Mouse (Mus musculus) cerebellum, adult 2 months (tissue): ENCODE measurements around the gene Ssrp1. TPM values are rescaled to one million over a fixed set of nuclear protein-coding genes. Genes with fewer than 3 reads are reported as not detected.

ENCODE experiments used
- DNase-seq, 2 experiments: peaks; one replicate each; pipeline ENCODE4 v3.0.0; 2021
- H3K27ac ChIP-seq: fragments of 200-500 bp; 2 replicates; pipeline ENCODE4 v1.5.1; 2012; ENCODE audit warnings: low read length, control low read depth, inconsistent platforms; ENCODE audit not compliant: insufficient read depth
- H3K27me3 ChIP-seq: fragments of 200-500 bp; 2 replicates; pipeline ENCODE4 v1.6.1; 2012; ENCODE audit warnings: inconsistent platforms, mild to moderate bottlenecking, low read length, moderate library complexity; ENCODE audit not compliant: control insufficient read depth, insufficient read depth
- H3K4me1 ChIP-seq: fragments of 200-500 bp; 2 replicates; pipeline ENCODE4 v1.6.1; 2011; ENCODE audit warnings: low read length; ENCODE audit not compliant: control insufficient read depth, insufficient read depth
- H3K4me3 ChIP-seq: fragments of 200-500 bp; replicated peaks from 2 replicates; pipeline ENCODE3; 2011; ENCODE audit warnings: mild to moderate bottlenecking, low read depth, low read length, control low read depth; ENCODE audit not compliant: insufficient read depth
- CTCF ChIP-seq: fragments of 200-500 bp; IDR thresholded peaks from 2 replicates; pipeline ENCODE4 v1.5.1; 2011; ENCODE audit warnings: low read depth, mild to moderate bottlenecking, control low read depth, low read length, moderate library complexity, borderline replicate concordance; ENCODE audit not compliant: insufficient read depth
- POLR2A ChIP-seq: fragments of 200-500 bp; IDR thresholded peaks from 2 replicates; pipeline ENCODE4 v1.6.1; 2011; ENCODE audit warnings: low read length, control low read depth, borderline replicate concordance; ENCODE audit not compliant: insufficient read depth
- WGBS: fragments of 180-500 bp; shearing (Covaris S2); methylation state at CpG from one replicate; pipeline ENCODE4 v1.1.7; 2018; 5-methylcytosine and 5-hydroxymethylcytosine counted together
- polyA plus RNA-seq: library from polyadenylated mRNA; depleted of rRNA; stranded (reverse); fragments of >200 nt; gene quantifications from 2 replicates; pipeline ENCODE4 v1.2.3, GENCODE M21; 2012

The Ssrp1 gene
- polyA plus RNA-seq, 1 experiment: 117 TPM

DNA sequence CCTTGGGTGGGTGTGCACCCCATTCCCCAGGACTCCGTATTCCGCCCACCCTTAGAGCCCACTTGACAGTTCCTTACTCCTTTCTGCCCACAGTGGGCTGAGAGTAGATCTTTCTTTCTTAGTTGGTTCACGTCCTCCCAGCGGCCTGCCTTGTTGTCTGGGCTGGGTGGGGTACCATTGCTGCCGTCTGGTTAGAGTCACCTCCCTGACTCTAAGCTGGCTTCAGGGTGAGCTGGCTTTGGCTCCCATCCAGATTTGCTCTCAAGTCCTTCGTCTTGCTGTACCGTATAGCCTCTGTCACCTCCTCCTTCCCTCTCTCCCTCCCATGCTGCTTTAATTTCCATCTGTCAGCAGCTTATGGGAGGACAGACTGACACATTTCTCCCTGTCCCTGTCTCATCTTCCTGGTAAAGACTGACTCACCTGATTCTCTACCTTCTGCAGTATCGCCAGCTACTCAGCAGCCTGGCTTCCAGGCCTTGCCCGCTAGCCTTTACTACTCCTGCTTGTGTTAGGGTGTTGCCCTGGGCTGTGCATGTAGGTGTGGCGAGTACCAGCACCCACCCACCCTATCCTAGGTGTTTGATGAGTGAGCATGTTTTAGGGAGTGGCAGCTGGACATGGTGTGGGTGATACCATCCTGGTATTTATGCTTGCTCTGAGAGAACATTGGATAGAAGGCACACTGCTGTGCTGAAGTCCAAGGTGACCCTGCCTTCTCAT is 31.0 kb downstream of the Ssrp1 start:
- no peak for TF ChIP-seq CTCF
- no peak for TF ChIP-seq POLR2A
- no peak overlapping the region for H3K4me3 ChIP-seq
- no peak overlapping the region for H3K27ac ChIP-seq
- no peak for DNase-seq
- H3K27me3 ChIP-seq: no peaks in the 10 kb centered on the region; the same call in 1 of the 2 replicates
- H3K4me1 ChIP-seq: 0 out of 2 replicates have a peak, but pooled peaks cover 2% of the 10 kb centered on the region
- WGBS: 62% methylated on average over 10 of the region's 10 CpGs

DNA sequence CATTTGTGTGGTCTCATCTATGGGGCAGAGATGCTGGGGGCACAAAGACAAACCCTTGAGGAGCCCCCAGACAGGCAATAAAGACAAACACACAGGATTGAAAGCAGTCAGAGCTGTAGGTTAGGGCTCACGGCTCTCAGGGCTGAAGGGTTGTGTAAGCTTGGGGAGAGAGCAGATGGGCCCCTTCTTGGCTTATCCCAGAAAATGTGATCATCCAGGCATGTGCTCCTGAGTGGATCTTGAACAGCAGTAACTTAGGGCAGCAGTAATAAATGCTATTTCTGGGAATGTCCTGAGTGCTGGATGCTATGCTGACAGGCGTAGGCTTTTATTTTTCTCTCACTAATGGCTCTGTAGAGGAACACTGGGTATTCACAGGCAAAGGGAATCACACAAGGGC is 31.6 kb downstream of the Ssrp1 start:
- Histone ChIP-seq H3K27me3 (no peaks in the 10 kb centered on the region; the same call in 1 of the 2 replicates), H3K4me1 (0 out of 2 replicates have a peak, but pooled peaks cover 2% of the 10 kb centered on the region), H3K27ac (no peak overlapping the region), H3K4me3 (no peak overlapping the region)
- 61% methylated on average over 2 of the region's 2 CpGs for WGBS
- no peak for DNase-seq
- TF ChIP-seq POLR2A (no peak), CTCF (no peak)

GRCm38 (mm10) chr2:85070086-85070485 is 33.1 kb downstream of the Ssrp1 start:
- WGBS: 75% methylated on average over 15 of the region's 15 CpGs
- Histone ChIP-seq H3K27ac (no peak overlapping the region), H3K4me1 (0 out of 2 replicates have a peak, but pooled peaks cover 2% of the 10 kb centered on the region), H3K27me3 (no peaks in the 10 kb centered on the region; the same call in 1 of the 2 replicates), H3K4me3 (no peak overlapping the region)
- no peak for TF ChIP-seq POLR2A
- TF ChIP-seq CTCF: no peak
- no peak for DNase-seq

DNA sequence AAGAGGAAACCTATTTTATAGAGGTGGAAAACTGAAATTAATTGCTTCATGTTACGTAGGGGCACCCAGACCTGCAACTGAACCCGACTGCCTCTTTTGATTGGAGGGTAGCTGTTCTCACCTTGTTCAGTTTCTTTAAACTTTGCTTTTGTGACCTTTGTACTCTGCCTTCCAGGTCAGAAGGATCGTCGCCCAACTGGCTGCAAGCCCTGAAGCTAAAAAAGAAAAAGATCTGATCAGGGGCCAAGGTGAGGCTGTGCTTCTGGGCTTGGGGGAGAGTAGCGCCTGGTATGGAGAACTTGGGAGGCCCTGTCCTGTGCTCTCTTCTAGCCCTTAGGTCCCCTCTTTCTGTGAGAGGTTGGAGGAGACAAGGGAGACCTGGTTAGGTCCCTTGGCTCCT is 34.9 kb downstream of the Ssrp1 start:
- DNase-seq: no peak
- TF ChIP-seq CTCF: no peak
- no peak for TF ChIP-seq POLR2A
- H3K27ac ChIP-seq: no peak overlapping the region
- WGBS: 96% methylated on average over 5 of the region's 5 CpGs
- no peak overlapping the region for H3K4me3 ChIP-seq
- no peaks in the 10 kb centered on the region; the same call in 1 of the 2 replicates for H3K27me3 ChIP-seq
- H3K4me1 ChIP-seq: 0 out of 2 replicates have a peak, but pooled peaks cover 2% of the 10 kb centered on the region

DNA sequence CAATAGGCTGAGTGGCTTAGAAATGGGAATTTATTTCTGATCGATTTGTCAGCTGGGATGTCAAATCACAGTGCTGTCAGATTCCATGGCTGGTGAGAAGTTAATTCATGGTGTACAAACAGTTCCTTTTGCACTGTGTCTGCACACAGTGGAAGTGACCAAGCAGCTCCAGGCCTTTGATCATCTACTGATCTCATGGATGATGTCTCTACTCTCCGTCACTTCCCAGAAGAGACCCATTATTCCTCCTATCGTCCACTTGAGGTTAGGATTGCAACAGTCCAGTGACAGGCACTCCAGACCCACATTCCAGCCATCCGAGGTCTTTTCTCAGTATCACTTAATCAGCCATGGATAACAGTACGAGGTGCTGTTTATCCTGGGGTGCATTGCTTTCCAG is 36.7 kb downstream of the Ssrp1 start:
- no peak overlapping the region for H3K27ac ChIP-seq
- no peak for TF ChIP-seq POLR2A
- TF ChIP-seq CTCF: no peak
- no peak overlapping the region for H3K4me3 ChIP-seq
- WGBS: 91% methylated on average over 5 of the region's 5 CpGs
- H3K4me1 ChIP-seq: no peaks in the 10 kb centered on the region
- DNase-seq: no peak
- no peaks in the 10 kb centered on the region; the same call in 1 of the 2 replicates for H3K27me3 ChIP-seq

DNA sequence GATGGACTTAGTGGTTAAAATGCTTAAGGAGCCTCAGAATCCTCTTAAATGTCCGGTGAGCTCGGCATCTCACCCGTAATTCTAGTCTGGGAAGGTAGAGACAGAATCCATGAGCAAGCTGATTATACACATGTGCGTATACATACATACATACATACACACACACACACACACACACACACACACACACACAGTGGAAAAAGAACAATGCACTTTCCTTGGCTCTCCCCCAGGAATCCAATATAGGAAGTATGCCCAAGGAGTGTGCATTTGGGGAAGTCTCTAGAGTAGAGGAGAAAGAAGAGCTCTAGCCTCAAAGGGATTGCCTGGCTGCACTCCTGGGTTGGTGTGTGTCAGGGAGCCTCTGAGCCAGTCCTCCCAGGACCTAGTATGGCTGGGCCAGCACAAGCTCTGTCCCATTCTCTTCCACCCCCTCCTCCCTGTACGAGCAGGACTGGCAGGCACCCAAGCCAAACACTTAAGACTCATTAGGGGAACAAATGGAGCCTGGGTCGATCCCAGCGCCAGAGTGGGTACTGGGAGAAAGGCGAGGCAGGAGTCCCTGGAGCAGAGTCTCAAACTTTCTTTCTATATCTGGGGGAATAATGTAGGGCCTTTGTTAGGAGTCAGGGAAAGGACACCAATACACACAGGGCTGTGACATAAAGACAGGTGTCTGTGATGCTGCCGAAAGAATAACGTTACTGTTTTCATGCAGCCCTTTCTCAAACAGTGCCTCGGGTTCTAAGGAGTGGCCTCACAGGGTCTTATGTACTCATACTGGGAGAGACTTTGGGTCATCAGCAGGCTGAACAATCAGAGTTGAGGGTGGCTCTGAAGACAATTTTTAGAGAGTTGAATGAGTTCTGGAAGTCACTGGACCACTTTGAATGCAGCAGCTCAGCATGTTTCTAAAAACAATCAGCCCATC is 51.9 kb downstream of the Ssrp1 start:
- no peak for TF ChIP-seq POLR2A
- no peak for TF ChIP-seq CTCF
- WGBS: 41% methylated on average over 11 of the region's 11 CpGs
- no peak for DNase-seq

GRCm38 (mm10) chr2:85091325-85091724 is 54.3 kb downstream of the Ssrp1 start:
- H3K4me1 ChIP-seq: no peaks in the 10 kb centered on the region
- TF ChIP-seq CTCF (no peak), POLR2A (no peak)
- H3K27me3 ChIP-seq: no peaks in the 10 kb centered on the region; the same call in 1 of the 2 replicates
- no peak overlapping the region for H3K27ac ChIP-seq
- no peak overlapping the region for H3K4me3 ChIP-seq
- WGBS: 95% methylated on average over 4 of the region's 4 CpGs
- no peak for DNase-seq

More for the DNA sequence above, 51.9 kb downstream of the Ssrp1 start:
- H3K4me1 ChIP-seq: no peaks in the 10 kb centered on the region
- no peaks in the 10 kb centered on the region; the same call in 1 of the 2 replicates for H3K27me3 ChIP-seq
- H3K4me3 ChIP-seq: no peak overlapping the region
- H3K27ac ChIP-seq: no peak overlapping the region
